Mouse (Mus musculus) liver, embryonic 15.5 days (tissue): ENCODE results near the gene Eif3l. TPM values are rescaled to one million over a fixed set of nuclear protein-coding genes. Genes with fewer than 3 reads are reported as not detected.
"Not testable (repeated sequence)": the region's sequence is repeated elsewhere in the genome, so short reads cannot be mapped to it uniquely, and the experiment has no call there.

Experiments used
- ATAC-seq: fragments of 200-750 bp; cut with Nextera tagmentation; 2 replicates; pipeline ENCODE4 v1.8.0; 2017; ENCODE audit warnings: moderate number of reproducible peaks, mild to moderate bottlenecking, moderate library complexity; ENCODE audit not compliant: insufficient read depth
- H3K27ac ChIP-seq: fragments of 300-500 bp; sonication (generic); replicated peaks from 2 replicates; pipeline ENCODE4 v1.5.1; 2015; ENCODE audit warnings: mild to moderate bottlenecking, inconsistent platforms
- H3K27me3 ChIP-seq: fragments of 300-500 bp; sonication (generic); 2 replicates; pipeline ENCODE4 v1.6.1; 2015; ENCODE audit warnings: mild to moderate bottlenecking, inconsistent platforms
- H3K36me3 ChIP-seq: fragments of 300-500 bp; sonication (generic); replicated peaks from 2 replicates; pipeline ENCODE4 v1.6.1; 2015; ENCODE audit warnings: moderate library complexity, mild to moderate bottlenecking, inconsistent platforms
- H3K4me1 ChIP-seq: fragments of 300-500 bp; sonication (generic); replicated peaks from 2 replicates; pipeline ENCODE4 v1.6.1; 2015; ENCODE audit warnings: inconsistent platforms
- H3K4me2 ChIP-seq: fragments of 300-500 bp; sonication (generic); 2 replicates; pipeline ENCODE4 v1.6.1; 2015; ENCODE audit warnings: moderate library complexity, mild to moderate bottlenecking, inconsistent platforms
- H3K4me3 ChIP-seq: fragments of 300-500 bp; sonication (generic); replicated peaks from 2 replicates; pipeline ENCODE4 v1.5.1; 2015; ENCODE audit warnings: mild to moderate bottlenecking, inconsistent platforms
- H3K9ac ChIP-seq: fragments of 300-500 bp; sonication (generic); 2 replicates; pipeline ENCODE4 v1.6.1; 2015; ENCODE audit warnings: moderate library complexity, mild to moderate bottlenecking, inconsistent platforms
- H3K9me3 ChIP-seq: fragments of 300-500 bp; sonication (generic); replicated peaks from 2 replicates; pipeline ENCODE4 v1.6.1; 2016; ENCODE audit warnings: inconsistent platforms
- WGBS: fragments of 180-500 bp; shearing (Covaris S2); methylation state at CpG from one replicate; pipeline ENCODE4 v1.1.7; 2015; ENCODE audit warnings: mixed read lengths; ENCODE audit not compliant: insufficient replicate concordance; 5-methylcytosine and 5-hydroxymethylcytosine counted together
- polyA plus RNA-seq: library from polyadenylated mRNA; unstranded; fragments of >200 nt; fragmentation: Nextera tagmentation; extraction: Ambion mirVana; gene quantifications from 2 replicates; pipeline ENCODE4 v1.2.1, GENCODE M21; 2015

The Eif3l gene
- polyA plus RNA-seq: 116 and 117 TPM in 2 replicates

DNA sequence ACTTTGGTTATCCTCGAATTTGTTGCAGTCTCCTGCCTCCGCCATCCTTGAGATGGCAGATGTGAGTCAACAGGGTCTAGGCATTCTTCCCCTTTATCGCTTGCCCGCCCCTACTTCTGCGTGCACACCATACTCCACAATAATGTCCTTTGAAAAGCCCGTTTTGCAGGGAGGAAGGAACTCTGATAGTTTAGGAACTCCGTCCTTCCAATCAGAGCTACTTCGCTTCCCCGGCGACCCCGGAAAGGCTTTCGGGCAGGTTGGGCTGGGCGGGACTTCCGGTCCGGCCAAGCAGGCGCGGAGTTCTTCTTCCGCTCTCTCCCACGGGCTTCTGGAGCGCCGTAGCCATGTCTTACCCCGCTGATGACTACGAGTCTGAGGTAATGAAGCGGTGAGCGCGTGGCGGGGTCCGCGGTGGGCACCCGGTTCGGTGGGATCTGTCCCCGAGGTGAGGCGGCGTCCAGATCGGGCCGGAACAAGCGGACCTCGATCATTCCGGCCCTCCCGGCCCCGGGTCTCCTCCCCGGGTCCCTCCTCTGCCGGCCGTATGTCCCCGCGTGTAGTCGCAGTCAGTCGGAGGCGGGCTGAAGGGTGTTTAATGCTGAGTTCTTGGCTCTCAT, at the start of gene Eif3l:
TSS of gene Eif3l (plus strand) at position 267 of the 620 bp plus-strand sequence.
- WGBS: under 1% methylated on average over 49 of the region's 49 CpGs
- ATAC-seq: peak; percentile 87

DNA sequence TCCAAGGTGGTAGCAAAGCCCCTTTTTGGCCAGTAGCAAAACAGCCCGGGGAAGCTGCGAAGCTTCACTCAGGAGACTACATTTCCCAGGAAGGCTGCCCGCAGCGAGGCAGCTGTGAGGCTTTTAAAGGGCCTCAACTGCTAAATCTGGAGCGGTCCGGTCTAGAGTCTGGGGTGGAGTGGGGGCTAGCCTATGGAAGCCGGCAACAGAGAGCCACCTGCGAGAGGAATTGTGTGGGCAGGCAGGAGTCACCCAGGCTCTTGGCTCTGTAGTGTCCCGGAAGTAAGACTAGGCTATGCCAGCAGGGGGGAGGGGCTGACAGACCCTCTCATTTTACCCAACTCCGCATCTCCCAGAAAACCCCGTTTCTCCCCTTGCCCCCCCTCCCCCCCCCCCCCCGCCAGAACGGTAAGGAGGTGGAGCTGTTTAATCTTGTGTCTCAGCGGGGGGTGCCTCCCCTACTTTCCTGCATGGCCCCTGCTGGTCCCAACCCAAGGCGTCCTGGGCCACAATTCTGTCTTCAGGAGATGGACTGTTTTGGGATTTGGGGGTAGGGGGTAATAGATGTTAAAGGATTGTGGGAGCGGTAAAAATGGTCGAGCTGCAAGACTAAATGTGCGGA, 49.2 kb upstream of the Eif3l start:
- Histone ChIP-seq H3K36me3 (no peaks in the 10 kb centered on the region), H3K4me3 (no peak overlapping the region), H3K4me2 (peak overlapping the region; percentile 20), H3K9me3 (no peaks in the 10 kb centered on the region), H3K9ac (no peak overlapping the region), H3K4me1 (peaks cover 51% of the 10 kb centered on the region), H3K27me3 (peaks cover 71% of the 10 kb centered on the region), H3K27ac (peak overlapping the region; percentile 72)
- no peak for ATAC-seq
- WGBS: 25% methylated on average over 18 of the region's 18 CpGs

More for the DNA sequence above, at the start of gene Eif3l:
- no peaks in the 10 kb centered on the region for H3K27me3 ChIP-seq
- peak within 1 kb of the TSS; percentile 81 for H3K27ac ChIP-seq
- H3K4me3 ChIP-seq: peak within 1 kb of the TSS; percentile 81
- peak within 1 kb of the TSS; percentile 83 for H3K4me2 ChIP-seq
- H3K36me3 ChIP-seq: peaks cover 40% of the 10 kb centered on the region
- H3K9me3 ChIP-seq: no peaks in the 10 kb centered on the region
- peak within 1 kb of the TSS; percentile 82 for H3K9ac ChIP-seq
- peaks cover 39% of the 10 kb centered on the region for H3K4me1 ChIP-seq

DNA sequence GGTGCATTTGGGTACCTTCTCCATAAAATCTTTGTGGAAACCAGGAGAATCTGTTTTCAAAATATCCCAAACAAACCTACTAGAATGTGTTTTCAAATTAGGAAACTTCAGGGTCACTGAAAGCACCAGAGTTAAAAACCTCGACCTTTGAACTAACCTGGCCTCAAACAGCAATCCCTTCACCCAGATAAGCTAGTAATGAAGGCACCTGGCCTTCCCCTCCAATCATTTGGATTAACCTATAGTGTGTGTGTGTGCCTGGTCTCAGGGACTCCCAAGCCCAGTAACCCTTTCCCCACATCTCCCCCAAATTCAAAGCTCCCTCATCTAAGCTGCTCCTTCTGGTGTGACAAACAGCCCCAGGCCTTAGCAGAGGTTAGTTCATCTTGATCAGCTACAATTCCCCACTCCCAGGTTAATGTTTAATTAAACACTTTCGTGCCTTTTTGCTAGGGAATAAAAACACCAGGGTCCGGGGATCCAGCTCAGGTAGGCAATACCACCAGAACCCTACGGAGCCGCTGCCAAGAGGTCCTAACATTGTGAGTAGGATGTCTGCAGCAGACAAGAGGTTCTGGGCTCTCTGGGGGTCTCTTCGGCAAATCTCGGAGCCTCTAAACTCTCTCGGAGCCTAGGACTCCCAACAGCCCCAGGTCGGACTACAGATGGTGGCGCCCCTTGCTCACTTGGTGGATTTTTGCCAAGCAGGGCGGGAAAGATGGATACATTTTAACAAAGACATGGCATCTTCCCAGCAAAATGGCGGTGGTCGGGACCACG, 48.3 kb upstream of the Eif3l start:
- Histone ChIP-seq H3K27me3 (peaks cover 80% of the 10 kb centered on the region), H3K9me3 (no peaks in the 10 kb centered on the region), H3K36me3 (no peaks in the 10 kb centered on the region), H3K4me2 (peak overlapping the region; percentile 81), H3K9ac (no peak overlapping the region; the same call in 1 of the 2 replicates), H3K4me3 (peak overlapping the region; percentile 65), H3K4me1 (peaks cover 57% of the 10 kb centered on the region), H3K27ac (peak overlapping the region; percentile 72)
- 54% methylated on average over 14 of the region's 14 CpGs for WGBS
- ATAC-seq: no peak

- Histone ChIP-seq H3K36me3 (no peaks in the 10 kb centered on the region), H3K4me1 (peaks cover 58% of the 10 kb centered on the region), H3K4me3 (peak overlapping the region; percentile 65), H3K27ac (peak overlapping the region; percentile 72), H3K4me2 (peak overlapping the region; percentile 81), H3K27me3 (peaks cover 88% of the 10 kb centered on the region), H3K9me3 (no peaks in the 10 kb centered on the region), H3K9ac (peak overlapping the region; percentile 73)
- 5% methylated on average over 44 of the region's 46 CpGs for WGBS
- ATAC-seq: no peak
These were observed 47.4 kb upstream of the Eif3l start for GRCm38 (mm10) chr15:79027291-79028205.

GRCm38 (mm10) chr15:79028237-79028738, 46.7 kb upstream of the Eif3l start, which contains the start of gene H1f0:
TSS of gene H1f0 (plus strand) at chr15:79028450.
- Histone ChIP-seq H3K4me1 (peaks cover 55% of the 10 kb centered on the region), H3K9ac (peak within 1 kb of the TSS; percentile 73), H3K4me2 (peak within 1 kb of the TSS; percentile 81), H3K9me3 (no peaks in the 10 kb centered on the region), H3K27ac (peak within 1 kb of the TSS; percentile 72), H3K27me3 (peaks cover 90% of the 10 kb centered on the region), H3K4me3 (peak within 1 kb of the TSS; percentile 65), H3K36me3 (no peaks in the 10 kb centered on the region)
- WGBS: under 1% methylated on average over 56 of the region's 58 CpGs
- ATAC-seq: peak; percentile 30

DNA sequence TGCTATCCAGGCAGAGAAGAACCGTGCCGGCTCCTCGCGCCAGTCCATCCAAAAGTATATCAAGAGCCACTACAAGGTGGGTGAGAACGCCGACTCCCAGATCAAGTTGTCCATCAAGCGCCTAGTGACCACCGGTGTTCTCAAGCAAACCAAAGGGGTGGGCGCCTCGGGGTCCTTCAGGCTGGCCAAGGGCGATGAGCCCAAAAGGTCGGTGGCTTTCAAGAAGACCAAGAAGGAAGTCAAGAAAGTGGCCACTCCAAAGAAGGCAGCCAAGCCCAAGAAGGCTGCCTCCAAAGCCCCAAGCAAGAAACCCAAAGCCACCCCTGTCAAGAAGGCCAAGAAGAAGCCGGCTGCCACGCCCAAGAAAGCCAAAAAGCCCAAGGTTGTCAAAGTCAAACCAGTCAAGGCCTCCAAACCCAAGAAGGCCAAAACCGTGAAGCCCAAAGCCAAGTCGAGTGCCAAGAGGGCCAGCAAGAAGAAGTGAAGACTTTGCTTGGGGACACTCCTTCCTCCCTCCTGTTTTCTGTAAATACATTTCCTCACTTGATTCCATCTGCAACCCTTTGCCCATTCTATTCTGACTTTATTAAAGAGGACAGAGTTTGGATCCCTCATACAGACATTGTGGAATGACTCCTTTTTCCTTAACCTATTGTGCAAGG, 46.0 kb upstream of the Eif3l start:
- Histone ChIP-seq H3K36me3 (no peaks in the 10 kb centered on the region), H3K27me3 (peaks cover 85% of the 10 kb centered on the region), H3K4me1 (peaks cover 55% of the 10 kb centered on the region), H3K9me3 (no peaks in the 10 kb centered on the region), H3K27ac (peak overlapping the region; percentile 72), H3K4me2 (peak overlapping the region; percentile 81), H3K4me3 (peak overlapping the region; percentile 65), H3K9ac (peak overlapping the region; percentile 73)
- no peak for ATAC-seq
- 24% methylated on average over 16 of the region's 16 CpGs for WGBS

DNA sequence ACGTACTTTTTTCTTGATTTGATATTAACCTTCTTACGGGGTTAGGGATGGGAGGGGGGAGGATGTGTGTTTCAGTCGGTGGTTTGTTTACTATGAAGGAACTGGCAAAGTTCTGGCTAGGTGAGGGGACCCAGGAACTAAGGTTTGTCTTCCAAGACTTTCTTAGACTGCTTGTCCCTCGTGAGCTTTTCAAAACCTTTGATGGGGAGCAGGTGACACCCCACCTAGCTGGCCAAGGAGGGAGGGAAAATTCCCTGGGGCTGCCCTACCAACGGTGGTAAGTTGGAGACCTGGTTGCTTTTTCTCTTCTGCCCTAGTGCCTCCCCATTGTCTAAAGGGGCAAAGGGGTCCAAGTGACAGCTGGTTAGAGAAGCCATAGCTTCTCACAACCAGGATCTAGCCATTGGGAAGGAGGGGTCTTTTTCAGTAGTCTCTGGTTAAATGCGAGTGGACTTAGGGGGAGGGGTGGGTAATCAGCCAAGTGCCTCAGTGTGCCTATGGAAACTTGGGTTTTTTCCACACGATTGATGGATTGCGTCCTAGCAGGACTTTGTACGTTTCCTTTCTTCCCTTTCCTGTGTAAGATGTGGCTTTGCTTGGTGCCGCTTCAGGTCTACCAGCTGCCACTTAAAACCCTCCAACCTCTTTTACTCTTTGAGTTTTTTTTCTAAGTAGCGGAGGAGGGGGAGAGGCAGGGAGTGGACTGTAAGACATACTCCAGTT, 45.3 kb upstream of the Eif3l start:
- Histone ChIP-seq H3K27ac (peak overlapping the region; percentile 41; the same call in 1 of the 2 replicates), H3K36me3 (no peaks in the 10 kb centered on the region), H3K27me3 (peaks cover 80% of the 10 kb centered on the region), H3K9ac (peak overlapping the region; percentile 18; the same call in 1 of the 2 replicates), H3K4me3 (peak overlapping the region; percentile 65), H3K4me1 (peaks cover 55% of the 10 kb centered on the region), H3K9me3 (no peaks in the 10 kb centered on the region), H3K4me2 (peak overlapping the region; percentile 81)
- no peak for ATAC-seq
- 9% methylated on average over 11 of the region's 11 CpGs for WGBS

- no peaks in the 10 kb centered on the region for H3K36me3 ChIP-seq
- peaks cover 69% of the 10 kb centered on the region for H3K27me3 ChIP-seq
- H3K4me2 ChIP-seq: peak overlapping the region; percentile 81
- peak overlapping the region; percentile 65 for H3K4me3 ChIP-seq
- H3K27ac ChIP-seq: peak overlapping the region; percentile 67
- H3K4me1 ChIP-seq: peaks cover 48% of the 10 kb centered on the region
- H3K9me3 ChIP-seq: no peaks in the 10 kb centered on the region
- 2% methylated on average over 52 of the region's 52 CpGs for WGBS
- peak overlapping the region; percentile 32 for H3K9ac ChIP-seq
- ATAC-seq: peak; percentile 69
These were observed 44.2 kb upstream of the Eif3l start for GRCm38 (mm10) chr15:79030551-79031435.

DNA sequence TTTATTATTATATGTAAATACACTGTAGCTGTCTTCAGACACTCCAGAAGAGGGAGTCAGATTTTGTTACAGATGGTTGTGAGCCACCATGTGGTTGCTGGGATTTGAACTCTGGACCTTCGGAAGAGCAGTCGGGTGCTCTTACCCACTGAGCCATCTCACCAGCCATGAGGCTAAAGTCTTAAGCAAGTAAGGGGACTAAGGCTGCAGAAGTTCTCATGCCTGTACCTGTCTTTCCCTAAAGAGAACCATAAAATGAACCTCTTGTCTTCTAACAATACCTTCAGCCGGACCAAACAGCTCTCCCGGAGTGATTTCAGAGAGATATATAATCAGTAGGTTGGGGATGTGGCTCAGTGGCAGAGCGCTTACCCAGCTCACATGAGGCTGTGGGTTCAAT, 43.1 kb upstream of the Eif3l start:
- Histone ChIP-seq H3K4me1 (peaks cover 44% of the 10 kb centered on the region), H3K27me3 (peaks cover 58% of the 10 kb centered on the region)
- H3K27ac ChIP-seq, H3K36me3 ChIP-seq, H3K9ac ChIP-seq, ATAC-seq, H3K4me2 ChIP-seq, H3K4me3 ChIP-seq, H3K9me3 ChIP-seq: not testable (repeated sequence)
- WGBS: 61% methylated on average over 5 of the region's 5 CpGs
